Mouse (Mus musculus) frontal cortex, postnatal 10 days (tissue): ENCODE measurements at regions not wholly inside any gene's neighbourhood (a gene's known extent, or its start where the extent isn't known, plus 50 kb on each side); places are given as distances from the start of the nearest gene placed in this dataset.

Experiments used
- DNase-seq, 2 experiments: peaks; one replicate each; pipeline ENCODE4 v3.0.0; 2022; ENCODE audit warnings: low spot score in 2 of 2, mixed read lengths in 1 of 2

DNA sequence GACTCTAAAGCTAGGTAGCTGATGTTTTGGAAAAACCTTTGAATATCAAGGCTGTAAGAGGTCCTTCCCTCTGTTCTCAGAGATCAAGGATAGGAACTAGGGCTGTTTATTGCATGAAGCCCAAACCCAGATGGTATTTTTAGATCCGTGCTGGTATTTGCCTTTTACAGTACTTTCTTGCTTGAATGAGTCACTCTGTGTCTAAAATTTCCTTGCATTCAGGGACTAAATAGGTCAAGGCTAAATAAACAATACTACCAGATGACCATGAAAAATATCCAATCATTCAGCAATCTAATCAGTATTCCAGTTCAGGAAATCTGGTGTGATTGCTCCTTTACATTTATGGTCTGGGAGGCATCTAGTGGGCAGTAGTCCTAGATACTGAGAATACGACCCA is 243.6 kb downstream of the Btg1 start:
- no peak for DNase-seq

DNA sequence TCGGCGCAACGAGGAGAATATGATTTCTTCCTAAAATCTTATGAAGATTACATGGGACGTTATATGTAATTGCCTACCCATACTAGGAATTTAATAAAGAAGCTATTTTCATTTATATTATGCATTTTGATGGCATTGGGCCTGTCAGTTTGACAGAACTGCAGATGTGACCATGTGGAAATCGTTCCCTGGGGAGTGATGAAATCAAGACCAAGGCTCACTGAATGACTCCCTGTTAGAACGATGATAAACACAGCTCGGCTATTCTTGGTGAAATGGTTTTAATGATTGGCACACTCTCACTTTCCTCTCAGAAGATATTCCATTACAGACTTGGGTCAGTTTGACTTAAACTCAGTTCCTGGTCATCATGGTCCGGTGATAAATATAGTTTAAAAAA is 246.4 kb downstream of the Btg1 start:
- no peak for DNase-seq

DNA sequence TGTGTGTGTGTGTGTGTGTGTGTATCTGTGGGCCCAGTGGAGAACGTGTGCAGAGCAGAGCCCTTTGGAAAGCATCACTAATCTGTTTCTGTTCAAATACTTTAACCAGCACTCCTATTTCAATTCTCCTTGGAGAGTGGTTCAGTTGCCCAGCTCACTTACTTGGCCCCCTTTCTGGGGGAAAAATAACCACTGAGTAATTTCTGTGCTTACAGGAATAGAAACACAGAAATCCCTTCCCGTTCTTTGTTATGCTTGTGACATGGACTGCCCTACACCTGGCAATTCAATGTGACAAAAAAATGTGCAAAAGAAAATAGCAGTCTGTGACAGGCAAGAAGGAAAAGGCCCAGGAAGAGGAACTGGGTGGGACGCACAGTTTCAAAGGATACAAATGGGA is 249.7 kb downstream of the Btg1 start:
- no peak for DNase-seq

GRCm38 (mm10) chr10:96871559-96872160 is 254.9 kb downstream of the Btg1 start:
- DNase-seq = no peak

- DNase-seq = no peak
Measured at GRCm38 (mm10) chr10:96874646-96875045, 257.8 kb downstream of the Btg1 start.

GRCm38 (mm10) chr10:96875676-96876075 is 258.9 kb downstream of the Btg1 start:
- DNase-seq = no peak

DNA sequence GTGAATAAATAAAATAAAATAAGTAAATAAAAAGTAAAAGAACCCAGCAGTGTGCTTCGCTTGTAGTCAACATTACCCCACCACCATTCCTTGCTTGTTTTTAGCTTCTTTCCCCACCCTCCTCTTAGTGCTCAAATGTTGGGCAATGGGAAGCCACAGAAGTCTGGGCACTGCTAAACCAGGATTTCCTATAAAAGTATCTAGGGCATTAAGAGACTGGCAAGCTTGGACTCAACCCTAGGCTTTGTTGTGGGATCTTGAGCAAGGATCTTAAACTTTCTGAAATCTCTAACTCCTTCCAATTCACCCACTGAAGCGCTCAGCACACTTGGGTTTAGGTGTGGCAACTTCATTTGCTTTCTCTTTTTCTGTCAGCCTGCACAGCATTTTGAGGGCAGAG is 262.6 kb downstream of the Btg1 start:
- DNase-seq = no peak

GRCm38 (mm10) chr10:96880771-96881170 is 264.0 kb downstream of the Btg1 start:
- no peak for DNase-seq

GRCm38 (mm10) chr10:96881212-96881611 is 264.4 kb downstream of the Btg1 start:
- no peak for DNase-seq

- no peak for DNase-seq
Measured at GRCm38 (mm10) chr10:96881660-96882059, 264.9 kb downstream of the Btg1 start.

GRCm38 (mm10) chr10:96901150-96901549 is 284.3 kb downstream of the Btg1 start:
- no peak for DNase-seq

DNA sequence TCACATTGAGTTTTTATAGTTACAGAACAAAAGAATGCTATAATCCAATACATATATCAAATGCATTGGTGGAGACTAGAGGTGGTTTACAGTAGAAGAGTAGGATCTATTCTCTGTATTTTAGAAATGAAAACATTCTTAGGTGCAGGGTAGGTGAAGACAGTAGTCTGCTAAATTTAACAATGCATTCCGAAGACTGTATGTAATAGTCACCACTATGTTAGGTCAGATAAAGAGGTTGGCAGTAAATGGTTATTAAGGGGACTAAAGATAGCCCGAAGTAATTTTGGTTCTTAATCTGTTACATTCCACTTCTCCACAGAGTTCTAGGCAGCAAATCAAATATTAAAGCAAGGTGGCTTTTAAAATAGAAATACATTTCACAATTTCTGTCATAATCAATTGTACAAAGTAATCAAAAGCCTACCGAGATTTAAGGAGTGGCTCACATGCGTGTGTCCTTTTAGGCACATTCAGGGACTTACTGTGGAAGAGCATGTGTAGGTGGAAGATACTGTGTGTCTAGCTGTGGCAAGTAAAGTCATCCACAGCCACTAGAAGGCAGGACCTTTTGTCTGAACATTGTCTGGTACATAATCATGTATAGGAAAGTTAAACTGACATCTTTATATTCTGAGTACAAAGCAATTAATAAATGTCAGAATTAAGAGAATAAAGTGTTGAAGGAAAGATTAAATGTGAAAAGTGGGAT is 288.4 kb downstream of the Btg1 start:
- DNase-seq = no peak

GRCm38 (mm10) chr10:96909661-96910315 is 293.0 kb downstream of the Btg1 start:
- no peak for DNase-seq

- DNase-seq = no peak
Measured at GRCm38 (mm10) chr10:96921181-96921580, 304.4 kb downstream of the Btg1 start.

DNA sequence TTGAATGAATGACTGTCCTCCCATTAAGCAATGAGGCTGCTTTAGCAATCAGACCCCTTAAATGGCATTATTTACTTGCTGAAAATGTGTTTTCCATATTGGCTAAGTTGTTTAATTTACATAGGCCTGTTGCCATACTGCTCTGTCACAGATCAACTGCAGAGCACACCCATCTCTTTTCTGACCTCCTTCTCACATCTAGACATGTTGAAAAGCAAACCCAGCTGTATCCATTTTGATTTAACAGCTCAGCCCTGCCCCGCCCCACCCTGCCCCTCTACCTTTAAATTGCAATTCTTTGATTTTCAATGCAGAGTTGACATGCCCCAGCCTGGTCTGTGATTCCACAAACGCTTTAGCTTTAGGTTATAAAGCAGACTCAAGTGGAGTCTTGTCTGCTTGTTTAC is 307.5 kb downstream of the Btg1 start:
- no peak for DNase-seq

GRCm38 (mm10) chr10:96924722-96925121 is 307.9 kb downstream of the Btg1 start:
- no peak for DNase-seq

- DNase-seq = no peak
Measured at GRCm38 (mm10) chr10:96925771-96926170, 309.0 kb downstream of the Btg1 start.

DNA sequence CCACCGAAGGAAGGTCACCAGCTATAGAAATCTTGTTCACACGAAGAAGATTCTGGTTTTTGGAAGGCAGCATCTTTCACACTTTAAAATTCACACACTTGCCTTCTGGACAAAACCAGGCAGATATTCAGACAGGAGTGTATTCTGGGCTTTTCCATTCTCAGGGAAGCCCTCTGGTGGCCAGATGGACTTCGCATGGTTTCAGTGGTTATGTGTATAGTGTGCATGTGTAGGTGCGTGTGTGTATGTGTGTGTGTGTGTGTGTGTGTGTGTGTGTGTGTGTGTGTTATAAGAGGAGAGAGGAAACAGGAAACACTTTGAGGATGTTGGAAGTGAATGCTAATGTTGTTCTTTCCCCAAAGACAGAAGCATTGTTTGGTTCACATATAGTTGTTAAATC is 317.9 kb downstream of the Btg1 start:
- peak in 1 of 2 experiments; percentile 44 for DNase-seq

GRCm38 (mm10) chr10:96940887-96941518 is 324.2 kb downstream of the Btg1 start:
- no peak for DNase-seq

GRCm38 (mm10) chr10:96944229-96944628 is 327.4 kb downstream of the Btg1 start:
- no peak for DNase-seq

GRCm38 (mm10) chr10:96947971-96948370 is 331.2 kb downstream of the Btg1 start:
- no peak for DNase-seq

GRCm38 (mm10) chr10:96948871-96949270 is 332.1 kb downstream of the Btg1 start:
- no peak for DNase-seq
